Comparison of ENCODE assay signal across 27 mouse cellular contexts in genomic region chr2:181773203-181773602, GRCm38 (mm10). TPM values are rescaled to one million over a fixed set of nuclear protein-coding genes. Genes with fewer than 3 reads are reported as not detected.
DNase-seq lines count a peak whose midpoint lies in the region; ATAC-seq lines count a peak whose summit lies in the region.
"Had no signal": no experiment of that assay in that cellular context is flagged by ENCODE, and none has a peak within 500 bp of the region (broad histone marks: within the 10 kb centered on the region; RNA-seq: fewer than 3 reads in every experiment).

No protein-coding gene starts in this region.

- H3K27ac ChIP-seq in hindbrain, embryonic 13.5 days, result 0 out of 2 replicates have a peak overlapping the region, but pooled peaks have one; percentile 19
- H3K27ac ChIP-seq in hindbrain, embryonic 12.5 days, result no peak overlapping the region
- H3K27ac ChIP-seq in forebrain, embryonic 14.5 days (ENCODE audit: low read depth, low read length), result peak overlapping the region; percentile 48; the same call in 1 of the 2 replicates
- peak overlapping the region; percentile 58; the same call in 1 of the 2 replicates for H3K27ac ChIP-seq in forebrain, embryonic 15.5 days (replicated peaks)
- H3K27ac ChIP-seq in midbrain, embryonic 15.5 days, result peak overlapping the region; percentile 49; the same call in 1 of the 2 replicates
- H3K27ac ChIP-seq: embryonic facial prominence, embryonic 13.5 days; kidney, embryonic 15.5 days; limb, embryonic 15.5 days; liver, embryonic 14.5 days had no signal

- 46% methylated on average over 2 of the region's 2 CpGs for WGBS in hindbrain, embryonic 13.5 days
- WGBS in hindbrain, embryonic 12.5 days, result 63% methylated on average over 2 of the region's 2 CpGs
- 41% methylated on average over 2 of the region's 2 CpGs for WGBS in forebrain, embryonic 14.5 days
- 37% methylated on average over 2 of the region's 2 CpGs for WGBS in forebrain, embryonic 15.5 days
- 45% methylated on average over 2 of the region's 2 CpGs for WGBS in midbrain, embryonic 15.5 days

- H3K4me2 ChIP-seq in hindbrain, embryonic 13.5 days, result peak overlapping the region; percentile 18; the same call in 1 of the 2 replicates
- H3K4me2 ChIP-seq in hindbrain, embryonic 12.5 days (replicated peaks), result no peak overlapping the region
- H3K4me2 ChIP-seq in forebrain, embryonic 14.5 days (ENCODE audit: low read length), result 0 out of 2 replicates have a peak overlapping the region, but pooled peaks have one; percentile 0
- H3K4me2 ChIP-seq in forebrain, embryonic 15.5 days (replicated peaks), result no peak overlapping the region
- H3K4me2 ChIP-seq in midbrain, embryonic 15.5 days, result 0 out of 2 replicates have a peak overlapping the region, but pooled peaks have one; percentile 4
- H3K4me2 ChIP-seq: embryonic facial prominence, embryonic 13.5 days; heart, embryonic 11.5 days; kidney, embryonic 15.5 days; limb, embryonic 15.5 days; lung, embryonic 14.5 days had no signal

- no peak for ATAC-seq in hindbrain, embryonic 13.5 days (ENCODE audit: low FRiP score)
- ATAC-seq in hindbrain, embryonic 12.5 days (ENCODE audit: low FRiP score), result no peak
- ATAC-seq in forebrain, embryonic 14.5 days, result peak; percentile 42; the same call in 1 of the 2 replicates
- ATAC-seq in forebrain, embryonic 15.5 days (replicated peaks), result 0 out of 2 replicates have a peak, but pooled peaks have one; percentile 57
- no peak for ATAC-seq in midbrain, embryonic 15.5 days (replicated peaks)

- H3K4me3 ChIP-seq in hindbrain, embryonic 13.5 days, result no peak overlapping the region
- H3K4me3 ChIP-seq in hindbrain, embryonic 12.5 days, result no peak overlapping the region
- no peak overlapping the region for H3K4me3 ChIP-seq in forebrain, embryonic 14.5 days (ENCODE audit: low read depth, low read length)
- H3K4me3 ChIP-seq in forebrain, embryonic 15.5 days, result no peak overlapping the region
- no peak overlapping the region for H3K4me3 ChIP-seq in midbrain, embryonic 15.5 days
- H3K4me3 ChIP-seq: embryonic facial prominence, embryonic 13.5 days; erythroblast, embryonic 14.5 days; kidney, embryonic 15.5 days; limb, embryonic 15.5 days had no signal

- H3K36me3 ChIP-seq in hindbrain, embryonic 13.5 days, result no peaks in the 10 kb centered on the region
- no peaks in the 10 kb centered on the region for H3K36me3 ChIP-seq in hindbrain, embryonic 12.5 days
- no peaks in the 10 kb centered on the region for H3K36me3 ChIP-seq in forebrain, embryonic 14.5 days (ENCODE audit: control insufficient read depth, insufficient read depth, low read length)
- no peaks in the 10 kb centered on the region for H3K36me3 ChIP-seq in forebrain, embryonic 15.5 days
- H3K36me3 ChIP-seq in midbrain, embryonic 15.5 days (replicated peaks), result no peaks in the 10 kb centered on the region
- H3K36me3 ChIP-seq: embryonic facial prominence, embryonic 13.5 days; kidney, embryonic 15.5 days; limb, embryonic 15.5 days had no signal

- H3K9me3 ChIP-seq in hindbrain, embryonic 13.5 days, result no peaks in the 10 kb centered on the region
- no peaks in the 10 kb centered on the region for H3K9me3 ChIP-seq in hindbrain, embryonic 12.5 days (replicated peaks)
- no peaks in the 10 kb centered on the region for H3K9me3 ChIP-seq in forebrain, embryonic 14.5 days (replicated peaks; ENCODE audit: control insufficient read depth, low read length)
- H3K9me3 ChIP-seq in forebrain, embryonic 15.5 days, result no peaks in the 10 kb centered on the region
- H3K9me3 ChIP-seq in midbrain, embryonic 15.5 days, result no peaks in the 10 kb centered on the region
- H3K9me3 ChIP-seq: embryonic facial prominence, embryonic 13.5 days; kidney, embryonic 15.5 days; limb, embryonic 15.5 days had no signal

- no peaks in the 10 kb centered on the region for H3K27me3 ChIP-seq in hindbrain, embryonic 13.5 days
- no peaks in the 10 kb centered on the region for H3K27me3 ChIP-seq in hindbrain, embryonic 12.5 days
- no peaks in the 10 kb centered on the region for H3K27me3 ChIP-seq in forebrain, embryonic 14.5 days (replicated peaks; ENCODE audit: control insufficient read depth, insufficient read depth, low read length)
- H3K27me3 ChIP-seq in forebrain, embryonic 15.5 days, result no peaks in the 10 kb centered on the region
- no peaks in the 10 kb centered on the region for H3K27me3 ChIP-seq in midbrain, embryonic 15.5 days (replicated peaks)
- H3K27me3 ChIP-seq: embryonic facial prominence, embryonic 13.5 days; kidney, embryonic 15.5 days; limb, embryonic 15.5 days had no signal

- H3K9ac ChIP-seq in hindbrain, embryonic 13.5 days, result no peak overlapping the region
- no peak overlapping the region for H3K9ac ChIP-seq in hindbrain, embryonic 12.5 days
- no peak overlapping the region for H3K9ac ChIP-seq in forebrain, embryonic 14.5 days (ENCODE audit: low read length)
- H3K9ac ChIP-seq in forebrain, embryonic 15.5 days (replicated peaks), result no peak overlapping the region
- no peak overlapping the region for H3K9ac ChIP-seq in midbrain, embryonic 15.5 days
- H3K9ac ChIP-seq: embryonic facial prominence, embryonic 13.5 days; kidney, embryonic 15.5 days; limb, embryonic 15.5 days; liver, embryonic 14.5 days; lung, embryonic 14.5 days had no signal

- no peak for DNase-seq in forebrain, embryonic 14.5 days (ENCODE audit: low spot score)
- DNase-seq in frontal cortex, adult 2 months (ENCODE audit: extremely low spot score in 1 of 2, low spot score in 1 of 2), result no peak
- DNase-seq in ovary, adult 18-20 months (ENCODE audit: low spot score), result no peak
- DNase-seq: adrenal gland, adult 2 months; cerebellum, adult 11 months; cerebellum, postnatal 36 days; embryo, embryonic 11 days; kidney, adult 11 months; kidney, postnatal 4 days; left cerebral cortex, postnatal 4 days; lung, embryonic 14.5 days; lung, postnatal 36 days; thymus, adult 18-20 months; thymus, postnatal 4 days had no signal

- peaks cover 64% of the 10 kb centered on the region for H3K4me1 ChIP-seq in hindbrain, embryonic 13.5 days (replicated peaks)
- peaks cover 34% of the 10 kb centered on the region for H3K4me1 ChIP-seq in hindbrain, embryonic 12.5 days
- peaks cover 25% of the 10 kb centered on the region for H3K4me1 ChIP-seq in forebrain, embryonic 14.5 days (ENCODE audit: control insufficient read depth, insufficient read depth, low read length)
- peaks cover 65% of the 10 kb centered on the region for H3K4me1 ChIP-seq in forebrain, embryonic 15.5 days
- H3K4me1 ChIP-seq in midbrain, embryonic 15.5 days, result peaks cover 53% of the 10 kb centered on the region
- H3K4me1 ChIP-seq: embryonic facial prominence, embryonic 13.5 days; kidney, embryonic 15.5 days; limb, embryonic 15.5 days had no signal

RNA-seq across cellular contexts. Expression of gene Myt1, which starts 10.1 kb away (rescaled TPM):
- 35.0 and 36.2 TPM in 2 replicates for polyA plus RNA-seq in hindbrain, embryonic 13.5 days (2015; fragmentation: Nextera tagmentation; extraction: Ambion mirVana)
- polyA plus RNA-seq in hindbrain, embryonic 12.5 days (2016; fragmentation: Nextera tagmentation; extraction: Ambion mirVana), result 57.8 and 62.1 TPM in 2 replicates
- 22.3 and 23.5 TPM in 2 replicates for polyA plus RNA-seq in forebrain, embryonic 14.5 days (2014; fragmentation: Nextera tagmentation; extraction: Ambion mirVana)
- polyA plus RNA-seq in forebrain, embryonic 15.5 days (2015; fragmentation: Nextera tagmentation; extraction: Ambion mirVana), result 26.7 and 30.7 TPM in 2 replicates
- 22.0 and 24.6 TPM in 2 replicates for polyA plus RNA-seq in midbrain, embryonic 15.5 days (2015; fragmentation: Nextera tagmentation; extraction: Ambion mirVana)
- polyA plus RNA-seq in frontal cortex, adult 2 months (2012; rRNA removed), result 15.6 and 16.9 TPM in 2 replicates
- polyA plus RNA-seq: C2C12; erythroblast, embryonic 14.5 days; gonadal fat pad, adult 2 months; heart, postnatal 0 days; limb, embryonic 15.5 days had no signal

RNA-seq across cellular contexts. Expression of gene Oprl1, which starts 58.4 kb away (rescaled TPM):
- polyA plus RNA-seq in hindbrain, embryonic 13.5 days (2015; fragmentation: Nextera tagmentation; extraction: Ambion mirVana), result 79.2 and 83.9 TPM in 2 replicates
- polyA plus RNA-seq in hindbrain, embryonic 12.5 days (2016; fragmentation: Nextera tagmentation; extraction: Ambion mirVana), result 42.7 and 43.2 TPM in 2 replicates
- 66.8 and 67.5 TPM in 2 replicates for polyA plus RNA-seq in forebrain, embryonic 14.5 days (2014; fragmentation: Nextera tagmentation; extraction: Ambion mirVana)
- 47.6 and 54.1 TPM in 2 replicates for polyA plus RNA-seq in forebrain, embryonic 15.5 days (2015; fragmentation: Nextera tagmentation; extraction: Ambion mirVana)
- 106 and 107 TPM in 2 replicates for polyA plus RNA-seq in midbrain, embryonic 15.5 days (2015; fragmentation: Nextera tagmentation; extraction: Ambion mirVana)
- 26.4 and 34.4 TPM in 2 replicates for polyA plus RNA-seq in frontal cortex, adult 2 months (2012; rRNA removed)
- polyA plus RNA-seq: C2C12; erythroblast, embryonic 14.5 days had no signal

Comparison
In these comparisons a context has a peak if more than half of its experiments do, and no peak if none do; other contexts are left out.
1. H3K4me2 ChIP-seq: peak in hindbrain, embryonic 13.5 days (single experiment), forebrain, embryonic 14.5 days (single experiment) and midbrain, embryonic 15.5 days (single experiment); none in hindbrain, embryonic 12.5 days (single experiment) and forebrain, embryonic 15.5 days (single experiment).
2. ATAC-seq: peak in forebrain, embryonic 14.5 days (single experiment) and forebrain, embryonic 15.5 days (single experiment); none in hindbrain, embryonic 13.5 days (single experiment), hindbrain, embryonic 12.5 days (single experiment) and midbrain, embryonic 15.5 days (single experiment).